Mouse (Mus musculus) spleen, adult 2 months (tissue): ENCODE data around the gene Edar.

Experiments used
- CTCF ChIP-seq: fragments of 200-500 bp; IDR thresholded peaks from 2 replicates; pipeline ENCODE4 v1.5.1; 2011; ENCODE audit warnings: mild to moderate bottlenecking, inconsistent platforms; ENCODE audit not compliant: insufficient read depth, insufficient read length, insufficient replicate concordance; ENCODE audit errors: extremely low read depth
- POLR2A ChIP-seq: fragments of 200-500 bp; IDR thresholded peaks from 2 replicates; pipeline ENCODE4 v1.6.1; 2011; ENCODE audit warnings: low read depth, low read length, inconsistent platforms

DNA sequence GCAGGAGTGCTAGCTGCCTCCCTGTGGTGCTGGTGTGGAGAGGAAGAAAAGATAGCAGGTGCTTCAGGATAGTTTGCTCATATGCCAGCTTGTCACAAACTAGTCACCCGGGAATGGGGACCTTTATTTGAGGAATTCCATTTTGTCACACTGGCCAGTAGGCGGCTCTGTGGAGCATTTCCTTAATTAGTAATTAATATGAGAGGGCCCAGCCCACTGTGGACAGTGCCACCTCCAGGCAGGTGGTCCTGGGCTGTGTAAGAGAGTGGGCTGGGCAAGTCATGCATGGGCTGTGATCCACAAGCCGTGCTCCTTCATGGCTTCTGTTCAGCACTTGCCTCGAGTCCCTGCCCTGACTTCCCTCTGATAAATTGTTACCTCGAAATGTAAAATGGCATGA, 26.7 kb downstream of the Edar start:
- TF ChIP-seq POLR2A (no peak), CTCF (no peak)
